Mouse (Mus musculus) adrenal gland, postnatal 36 days (tissue): ENCODE measurements around the gene Zfp408. TPM values are rescaled to one million over a fixed set of nuclear protein-coding genes. Genes with fewer than 3 reads are reported as not detected.
"Not testable (repeated sequence)": the region's sequence is repeated elsewhere in the genome, so short reads cannot be mapped to it uniquely, and the experiment has no call there.

Experiments used
- DNase-seq, 2 experiments: peaks; one replicate each; pipeline ENCODE4 v3.0.0; 2021; ENCODE audit warnings: mixed read lengths in 1 of 2
- total RNA-seq, 2 experiments: library from RNA; stranded (reverse); gene quantifications; 2 replicates each; pipeline ENCODE4 v1.2.3; 2021

Gene Zfp408
- total RNA-seq, 2 experiments from 2014 or later = 9.7 to 11.6 TPM

- DNase-seq = no peak
Observed at GRCm38 (mm10) chr2:91651458-91652258, 2.1 kb upstream of the Zfp408 start.

GRCm38 (mm10) chr2:91650360-91650995 is 887 bp upstream of the Zfp408 start:
- no peak for DNase-seq

- no peak for DNase-seq
Observed at GRCm38 (mm10) chr2:91649152-91649551, 439 bp downstream of the Zfp408 start.

GRCm38 (mm10) chr2:91646733-91647132 is 2.9 kb downstream of the Zfp408 start:
- DNase-seq = peak; percentile 38 to 66

GRCm38 (mm10) chr2:91645811-91646210 is 3.8 kb downstream of the Zfp408 start:
- DNase-seq = no peak

- DNase-seq = no peak
Observed at GRCm38 (mm10) chr2:91645354-91645753, 4.2 kb downstream of the Zfp408 start.

- DNase-seq = no peak
Observed at GRCm38 (mm10) chr2:91644021-91644420, 5.6 kb downstream of the Zfp408 start.

- DNase-seq = no peak
Observed at GRCm38 (mm10) chr2:91642825-91643415, 6.7 kb downstream of the Zfp408 start.

GRCm38 (mm10) chr2:91638931-91639330 is 10.7 kb downstream of the Zfp408 start:
- DNase-seq = no peak

- no peak for DNase-seq
Observed at GRCm38 (mm10) chr2:91636727-91637338, 12.8 kb downstream of the Zfp408 start.

GRCm38 (mm10) chr2:91636229-91636628 is 13.4 kb downstream of the Zfp408 start, which contains the start of gene F2:
TSS of gene F2 (minus strand) at chr2:91636414.
- no peak for DNase-seq

GRCm38 (mm10) chr2:91635486-91635885 is 14.1 kb downstream of the Zfp408 start:
- DNase-seq = no peak

- DNase-seq = no peak
Observed at GRCm38 (mm10) chr2:91634841-91635240, 14.8 kb downstream of the Zfp408 start.

- no peak for DNase-seq
Observed at GRCm38 (mm10) chr2:91633334-91633977, 16.1 kb downstream of the Zfp408 start.

GRCm38 (mm10) chr2:91632316-91632715 is 17.3 kb downstream of the Zfp408 start:
- DNase-seq = no peak

GRCm38 (mm10) chr2:91631826-91632225 is 17.8 kb downstream of the Zfp408 start:
- peak in 1 of 2 experiments; percentile 43 for DNase-seq

- DNase-seq = peak; percentile 38 to 45
Observed at GRCm38 (mm10) chr2:91630384-91630783, 19.2 kb downstream of the Zfp408 start.

GRCm38 (mm10) chr2:91629682-91630081 is 19.9 kb downstream of the Zfp408 start:
- DNase-seq = peak; percentile 48 to 56

- DNase-seq = no peak
Observed at GRCm38 (mm10) chr2:91628171-91628570, 21.4 kb downstream of the Zfp408 start.

GRCm38 (mm10) chr2:91627486-91627885 is 22.1 kb downstream of the Zfp408 start:
- DNase-seq = no peak

GRCm38 (mm10) chr2:91623366-91623765 is 26.2 kb downstream of the Zfp408 start:
- not testable (repeated sequence) for DNase-seq

- DNase-seq = no peak
Observed at GRCm38 (mm10) chr2:91622356-91622755, 27.2 kb downstream of the Zfp408 start.
